Mouse (Mus musculus): Measurements from ENCODE around the gene Eya2.
A peak's percentile ranks its signal among the peaks of the same experiment; 100 is the strongest.

- TF ChIP-seq EP300 (optimal IDR thresholded peaks at IDR 0.05) (no peak), CTCF (IDR thresholded peaks at IDR 0.05; ENCODE audit: low read depth) (peak; percentile 98)
Observed at GRCm38 (mm10) chr2:165778927-165779326, 184.1 kb downstream of the Eya2 start.
